Mouse (Mus musculus): ENCODE measurements at regions not wholly inside any gene's neighbourhood (a gene's known extent, or its start where the extent isn't known, plus 50 kb on each side); places are given as distances from the start of the nearest gene placed in this dataset.

- no peak for DNase-seq (ENCODE audit: extremely low spot score in 1 of 2, low spot score in 1 of 2)
These were observed 89.1 kb downstream of the 9330182O14Rik start for GRCm38 (mm10) chr15:40223272-40223671.

- no peak for DNase-seq (ENCODE audit: extremely low spot score in 1 of 2, low spot score in 1 of 2)
These were observed 107.6 kb downstream of the 9330182O14Rik start for GRCm38 (mm10) chr15:40241764-40242163.

GRCm38 (mm10) chr15:40248966-40249365 lies 114.8 kb downstream of the 9330182O14Rik start:
- DNase-seq (ENCODE audit: extremely low spot score in 1 of 2, low spot score in 1 of 2): no peak

- DNase-seq (ENCODE audit: extremely low spot score in 1 of 2, low spot score in 1 of 2): no peak
These were observed 125.3 kb downstream of the 9330182O14Rik start for GRCm38 (mm10) chr15:40259433-40259832.

- DNase-seq (ENCODE audit: extremely low spot score in 1 of 2, low spot score in 1 of 2): no peak
These were observed 144.9 kb downstream of the 9330182O14Rik start for GRCm38 (mm10) chr15:40279021-40279420.

- DNase-seq (ENCODE audit: extremely low spot score in 1 of 2, low spot score in 1 of 2): peak; percentile 8 to 12
These were observed 146.4 kb downstream of the 9330182O14Rik start for GRCm38 (mm10) chr15:40280551-40280950.

- peak in 1 of 2 experiments; percentile 7 for DNase-seq (ENCODE audit: extremely low spot score in 1 of 2, low spot score in 1 of 2)
These were observed 147.0 kb downstream of the 9330182O14Rik start for GRCm38 (mm10) chr15:40281078-40281720.

- DNase-seq (ENCODE audit: extremely low spot score in 1 of 2, low spot score in 1 of 2): no peak
These were observed 157.4 kb downstream of the 9330182O14Rik start for GRCm38 (mm10) chr15:40291602-40292001.

GRCm38 (mm10) chr15:40312226-40312625 lies 178.1 kb downstream of the 9330182O14Rik start:
- no peak for DNase-seq (ENCODE audit: extremely low spot score in 1 of 2, low spot score in 1 of 2)

- DNase-seq (ENCODE audit: extremely low spot score in 1 of 2, low spot score in 1 of 2): no peak
These were observed 205.6 kb downstream of the 9330182O14Rik start for GRCm38 (mm10) chr15:40339746-40340145.

GRCm38 (mm10) chr15:40340269-40340668 lies 206.1 kb downstream of the 9330182O14Rik start:
- DNase-seq (ENCODE audit: extremely low spot score in 1 of 2, low spot score in 1 of 2): no peak

- DNase-seq (ENCODE audit: extremely low spot score in 1 of 2, low spot score in 1 of 2): no peak
These were observed 217.3 kb downstream of the 9330182O14Rik start for GRCm38 (mm10) chr15:40351473-40351872.

- no peak for DNase-seq (ENCODE audit: extremely low spot score in 1 of 2, low spot score in 1 of 2)
These were observed 220.8 kb downstream of the 9330182O14Rik start for GRCm38 (mm10) chr15:40354802-40355487.

- no peak for DNase-seq (ENCODE audit: extremely low spot score in 1 of 2, low spot score in 1 of 2)
These were observed 221.9 kb downstream of the 9330182O14Rik start for GRCm38 (mm10) chr15:40356096-40356495.

GRCm38 (mm10) chr15:40358341-40358740 lies 224.2 kb downstream of the 9330182O14Rik start:
- DNase-seq (ENCODE audit: extremely low spot score in 1 of 2, low spot score in 1 of 2): no peak

- no peak for DNase-seq (ENCODE audit: extremely low spot score in 1 of 2, low spot score in 1 of 2)
These were observed 227.8 kb downstream of the 9330182O14Rik start for GRCm38 (mm10) chr15:40361849-40362533.

GRCm38 (mm10) chr15:40364221-40364621 lies 230.1 kb downstream of the 9330182O14Rik start:
- DNase-seq (ENCODE audit: extremely low spot score in 1 of 2, low spot score in 1 of 2): no peak

- no peak for DNase-seq (ENCODE audit: extremely low spot score in 1 of 2, low spot score in 1 of 2)
These were observed 231.4 kb downstream of the 9330182O14Rik start for GRCm38 (mm10) chr15:40365613-40366012.

GRCm38 (mm10) chr15:40367026-40367425 lies 232.9 kb downstream of the 9330182O14Rik start:
- DNase-seq (ENCODE audit: extremely low spot score in 1 of 2, low spot score in 1 of 2): no peak

GRCm38 (mm10) chr15:40368746-40369145 lies 234.6 kb downstream of the 9330182O14Rik start:
- no peak for DNase-seq (ENCODE audit: extremely low spot score in 1 of 2, low spot score in 1 of 2)

GRCm38 (mm10) chr15:40371486-40371885 lies 237.3 kb downstream of the 9330182O14Rik start:
- DNase-seq (ENCODE audit: extremely low spot score in 1 of 2, low spot score in 1 of 2): no peak

All from layer of hippocampus, postnatal 25 days (tissue).